Mouse (Mus musculus) embryonic fibroblast, embryonic 13.5 days (primary cell): ENCODE results near the gene Gpr87.

ENCODE experiments used
- CTCF ChIP-seq: IDR thresholded peaks from 2 replicates; pipeline ENCODE4 v1.5.1; 2011; ENCODE audit warnings: mild to moderate bottlenecking, control low read depth, low read length, moderate library complexity, borderline replicate concordance; ENCODE audit not compliant: insufficient read depth
- POLR2A ChIP-seq: IDR thresholded peaks from 2 replicates; pipeline ENCODE4 v1.6.1; 2011; ENCODE audit warnings: low read depth, mild to moderate bottlenecking, control low read depth, low read length, moderate library complexity

- TF ChIP-seq CTCF (no peak), POLR2A (no peak)
Measured at GRCm38 (mm10) chr3:59181134-59181533, 13.8 kb downstream of the Gpr87 start.
